Mouse (Mus musculus): ENCODE results near the gene Eda.
A peak's percentile ranks its signal among the peaks of the same experiment; 100 is the strongest.

The Eda gene

DNA sequence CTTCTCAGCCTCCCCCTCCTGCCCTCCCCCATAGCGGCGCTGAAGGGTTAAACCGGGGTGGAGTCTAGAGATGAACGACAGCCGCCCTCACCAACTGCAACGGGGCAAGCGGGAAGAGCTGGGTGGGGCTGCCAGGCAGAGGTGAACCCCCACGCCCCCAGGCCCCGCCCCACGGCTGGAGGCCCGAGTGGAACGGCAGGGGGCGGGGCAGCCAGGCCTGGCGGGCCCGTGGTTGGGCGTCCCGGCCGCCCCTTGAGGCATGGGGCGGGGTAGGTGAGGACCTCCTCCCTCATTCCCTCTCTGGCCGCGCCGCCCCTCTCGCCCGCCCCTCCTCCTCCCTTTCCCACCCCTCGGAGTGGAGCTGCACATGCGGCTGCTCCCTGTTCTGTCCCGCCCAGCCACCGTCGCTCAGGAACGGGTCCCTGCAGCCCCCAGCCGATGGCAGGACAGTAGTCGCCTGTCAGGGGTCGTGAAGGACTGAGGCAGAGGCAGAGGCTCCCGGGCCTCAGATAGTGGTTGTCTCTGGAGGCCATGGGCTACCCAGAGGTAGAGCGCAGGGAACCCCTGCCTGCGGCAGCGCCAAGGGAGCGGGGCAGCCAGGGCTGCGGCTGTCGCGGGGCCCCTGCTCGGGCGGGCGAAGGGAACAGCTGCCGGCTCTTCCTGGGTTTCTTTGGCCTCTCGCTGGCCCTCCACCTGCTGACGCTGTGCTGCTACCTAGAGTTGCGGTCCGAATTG is at the start of gene Eda:
Eda (plus strand) TSS at position 357 of the 735 bp plus-strand sequence.
- peak; percentile 81 for DNase-seq

DNA sequence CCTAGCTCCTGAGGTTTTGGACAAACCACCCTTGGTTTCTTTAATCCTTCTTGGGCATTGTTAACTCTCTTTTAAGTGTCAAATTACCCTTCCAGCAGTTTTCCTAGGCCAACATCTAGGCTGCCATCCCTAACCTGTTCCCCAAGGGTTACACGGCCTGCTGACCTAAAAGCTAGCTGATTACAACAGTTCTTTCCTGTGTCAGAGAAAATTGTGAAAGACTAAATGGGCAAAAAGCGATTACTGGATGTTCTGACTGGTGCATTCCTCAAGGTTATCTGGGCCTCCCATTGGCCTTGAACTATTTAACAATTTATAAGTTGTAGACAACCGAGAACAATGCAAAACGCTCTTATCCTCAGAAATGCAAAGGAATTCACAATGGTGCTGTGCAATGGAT is 14.4 kb upstream of the Eda start:
- no peak for DNase-seq

DNA sequence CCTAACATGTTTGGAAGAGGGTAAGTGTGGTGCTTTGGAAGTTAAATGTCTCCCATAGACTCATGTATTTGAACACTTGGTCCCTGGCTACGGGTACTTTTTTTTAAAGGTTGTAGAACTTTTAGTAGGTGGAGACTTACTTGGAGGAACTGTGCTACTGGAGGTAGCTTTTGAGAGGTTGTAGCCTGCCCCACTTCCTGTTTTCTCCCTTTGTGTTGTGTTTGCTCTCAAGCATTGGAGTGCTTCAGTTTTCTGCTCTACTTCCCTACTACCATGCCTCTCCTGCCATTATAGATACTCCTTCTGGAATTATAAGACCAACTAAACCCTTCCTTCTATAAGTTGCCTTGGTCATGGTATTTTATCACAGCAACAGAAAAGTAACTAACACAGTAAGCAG is 5.3 kb upstream of the Eda start:
- DNase-seq = no peak

DNA sequence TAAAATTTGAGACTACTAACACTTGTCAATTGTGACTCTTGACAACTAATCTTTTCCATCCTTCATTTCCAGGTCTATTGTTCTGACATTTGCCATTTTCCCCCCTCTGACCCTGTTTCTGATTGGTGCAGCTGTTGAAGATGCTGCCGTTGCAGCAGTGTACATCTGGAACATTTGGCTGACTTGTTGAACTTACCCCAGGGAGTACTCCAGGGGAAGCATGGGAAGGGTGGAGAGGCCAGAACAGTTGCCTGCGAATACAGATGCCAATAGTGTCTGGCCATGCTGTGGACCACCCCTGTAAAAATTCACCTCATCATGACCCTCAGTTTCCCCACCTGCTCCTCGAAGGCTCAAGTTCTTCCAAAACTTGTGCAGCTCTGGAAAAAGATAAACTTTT is 1.0 kb upstream of the Eda start:
- no peak for DNase-seq

DNA sequence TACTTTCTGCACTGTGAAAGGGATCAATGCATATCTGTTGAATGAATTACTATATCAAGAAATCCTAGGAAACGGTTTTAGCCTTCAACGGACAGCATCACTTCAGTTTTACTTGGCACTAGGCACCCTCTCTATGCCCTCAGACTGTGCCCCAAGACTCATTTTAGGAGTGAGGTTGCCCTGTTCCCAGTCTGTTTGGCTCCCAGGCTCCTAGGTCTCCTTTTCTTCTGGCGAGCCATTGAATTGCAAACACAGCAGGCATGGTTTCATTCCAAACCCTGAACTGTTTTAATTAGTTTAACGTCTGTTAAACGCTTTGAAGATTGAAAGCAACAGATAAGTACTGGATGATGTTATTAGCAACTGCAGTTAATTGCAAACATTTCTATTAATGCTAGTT is 603 bp upstream of the Eda start:
- no peak for DNase-seq

DNA sequence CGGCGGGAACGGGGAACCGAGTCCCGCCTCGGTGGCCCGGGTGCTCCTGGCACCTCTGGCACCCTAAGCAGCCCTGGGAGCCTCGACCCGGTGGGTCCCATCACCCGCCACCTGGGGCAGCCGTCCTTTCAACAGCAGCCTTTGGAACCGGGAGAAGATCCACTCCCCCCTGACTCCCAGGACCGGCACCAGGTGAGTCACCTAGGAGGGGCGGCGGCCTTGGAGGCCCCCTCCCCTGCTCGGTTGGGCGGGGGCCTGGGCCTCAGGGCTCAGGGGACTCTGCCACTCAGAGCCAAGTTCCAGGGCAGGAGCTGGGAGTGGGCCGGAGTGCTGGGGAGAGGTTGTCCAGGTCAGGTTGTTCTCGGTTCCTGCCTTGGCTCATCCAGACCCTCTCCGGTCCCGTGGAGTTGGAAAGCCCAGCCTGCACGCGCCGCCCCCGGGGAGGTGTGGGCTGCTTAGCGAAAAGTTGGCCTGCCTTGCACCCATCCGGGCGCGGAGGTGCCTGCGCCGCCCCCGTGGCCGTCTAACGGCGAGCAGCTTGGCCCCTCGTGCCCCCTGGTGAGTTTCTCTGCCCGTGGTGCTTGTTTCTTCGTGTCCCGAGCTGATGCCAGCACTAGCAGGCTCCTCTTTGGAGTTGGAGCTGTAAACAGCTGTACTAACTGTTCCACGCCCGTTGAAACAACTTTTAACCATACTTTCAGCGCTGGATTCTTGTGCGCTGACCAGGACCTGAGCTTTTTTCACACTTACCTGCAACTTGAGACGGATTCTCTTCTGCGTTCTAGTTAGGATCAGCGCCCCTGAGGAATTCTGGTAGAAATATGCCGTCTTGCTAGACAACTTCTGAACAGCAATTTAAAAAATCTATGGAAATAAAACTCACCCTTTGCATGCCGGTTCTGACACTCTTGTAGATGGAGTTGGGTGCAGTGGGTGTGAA is 849 bp downstream of the Eda start:
- DNase-seq = no peak

DNA sequence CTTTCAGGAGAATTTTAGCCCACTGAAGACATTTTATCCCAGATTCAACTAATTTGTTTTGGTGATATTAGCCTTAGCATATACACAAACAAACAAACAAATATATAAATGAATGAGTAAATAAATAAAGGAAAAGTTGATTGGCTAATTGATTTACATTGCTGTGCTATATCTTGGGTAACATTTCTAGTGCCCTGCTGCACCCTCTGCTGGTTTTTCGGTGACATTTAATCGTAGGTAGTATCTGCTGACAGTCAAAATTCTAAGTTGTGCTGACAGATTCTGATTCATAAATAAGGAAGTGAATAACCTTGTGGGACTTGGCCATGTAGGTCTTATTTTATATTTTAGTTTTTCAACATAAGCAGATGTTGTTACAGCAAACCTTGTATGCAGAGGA is 2.9 kb downstream of the Eda start:
- no peak for DNase-seq

DNA sequence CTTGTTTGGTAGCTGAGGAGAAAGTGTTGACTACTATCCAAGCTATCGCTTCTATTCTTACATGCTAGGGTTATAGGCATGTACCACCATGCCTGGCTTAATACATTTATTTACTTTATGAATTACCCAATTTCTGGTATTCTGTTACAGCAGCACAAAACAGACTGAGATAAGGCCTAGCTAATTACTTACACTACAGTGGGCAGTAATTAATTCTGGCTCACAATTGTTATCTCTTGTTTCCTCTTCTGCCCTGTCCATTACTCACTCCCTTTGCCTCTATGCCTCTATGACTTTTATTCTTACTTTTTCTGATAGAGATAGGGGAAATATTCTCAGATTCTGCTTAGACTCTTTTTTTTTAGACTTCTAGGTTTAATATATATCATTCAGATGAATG is 18.0 kb downstream of the Eda start:
- no peak for DNase-seq

DNA sequence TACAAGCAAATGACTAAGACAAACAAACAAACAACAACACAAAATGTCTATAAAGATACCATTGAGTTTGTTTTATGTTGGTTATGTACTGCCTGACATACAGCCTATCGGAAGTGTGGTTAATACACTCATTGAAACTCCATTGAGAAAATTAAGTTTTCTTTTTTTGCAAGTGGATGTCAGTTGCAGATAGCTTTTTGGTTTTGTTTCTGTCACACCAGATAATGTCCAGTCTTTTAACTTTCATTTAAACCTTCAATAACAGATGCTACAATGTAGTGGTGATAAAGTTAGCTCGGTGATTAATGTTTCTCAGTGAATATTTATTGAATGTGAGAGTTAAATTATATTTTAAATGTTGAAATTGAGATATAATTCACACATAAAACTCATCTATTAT is 23.9 kb downstream of the Eda start:
- no peak for DNase-seq

DNA sequence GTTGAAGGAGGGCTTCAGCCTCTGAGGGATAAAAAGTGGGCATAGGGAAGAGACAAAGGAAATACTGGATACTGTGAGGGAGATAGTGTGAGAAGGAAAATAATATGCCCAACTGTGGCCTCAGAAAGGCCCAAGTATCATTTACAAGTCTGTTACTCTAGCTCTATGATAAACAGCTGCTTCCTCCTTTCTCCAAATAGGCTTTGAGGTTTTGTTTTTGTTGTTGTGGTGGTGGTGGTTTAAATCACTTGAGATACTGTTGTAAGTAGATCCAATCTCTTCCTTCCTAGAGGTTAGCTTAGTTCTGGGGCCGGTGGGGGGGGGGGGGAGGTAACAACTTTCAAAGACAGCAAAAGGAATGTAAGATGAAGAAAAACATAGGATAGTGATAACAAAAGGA is 143.0 kb downstream of the Eda start:
- DNase-seq = no peak

DNA sequence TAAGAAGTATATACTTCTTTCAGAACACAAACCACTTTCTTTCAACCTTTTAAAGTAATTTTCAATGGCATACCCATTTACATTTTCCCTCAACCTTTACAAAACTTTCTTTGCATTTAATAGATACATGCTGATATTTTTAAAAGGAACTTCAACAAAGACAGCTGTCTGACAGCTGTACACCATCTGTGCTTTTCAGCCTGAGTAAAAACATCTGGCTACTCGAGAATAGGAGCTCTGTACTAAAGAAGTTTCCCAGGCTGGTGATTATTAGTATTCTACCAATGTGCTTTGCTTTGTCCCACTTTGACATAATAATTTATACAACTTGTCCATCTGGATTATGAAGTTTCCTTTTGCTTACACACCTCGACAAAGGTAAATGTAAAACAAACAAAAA is 219.9 kb downstream of the Eda start:
- DNase-seq = no peak

DNA sequence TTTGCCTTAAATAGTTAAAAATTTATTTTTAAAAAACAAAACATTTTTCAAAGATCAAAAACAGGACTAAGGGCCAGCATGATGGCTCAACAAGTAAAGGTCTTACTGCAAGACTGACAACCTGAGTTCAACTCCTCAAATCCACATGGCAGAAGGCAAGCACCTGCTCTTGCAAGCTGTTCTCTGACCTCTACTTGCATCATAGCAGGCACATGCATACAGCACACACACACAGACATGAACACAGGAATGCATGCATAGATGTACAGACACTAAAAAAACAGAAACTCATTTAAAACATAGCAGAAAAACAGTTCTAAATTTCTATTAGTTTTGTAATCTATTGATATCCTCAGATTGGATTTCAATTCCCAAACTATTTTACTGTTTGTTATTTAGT is 338.2 kb downstream of the Eda start:
- no peak for DNase-seq

DNA sequence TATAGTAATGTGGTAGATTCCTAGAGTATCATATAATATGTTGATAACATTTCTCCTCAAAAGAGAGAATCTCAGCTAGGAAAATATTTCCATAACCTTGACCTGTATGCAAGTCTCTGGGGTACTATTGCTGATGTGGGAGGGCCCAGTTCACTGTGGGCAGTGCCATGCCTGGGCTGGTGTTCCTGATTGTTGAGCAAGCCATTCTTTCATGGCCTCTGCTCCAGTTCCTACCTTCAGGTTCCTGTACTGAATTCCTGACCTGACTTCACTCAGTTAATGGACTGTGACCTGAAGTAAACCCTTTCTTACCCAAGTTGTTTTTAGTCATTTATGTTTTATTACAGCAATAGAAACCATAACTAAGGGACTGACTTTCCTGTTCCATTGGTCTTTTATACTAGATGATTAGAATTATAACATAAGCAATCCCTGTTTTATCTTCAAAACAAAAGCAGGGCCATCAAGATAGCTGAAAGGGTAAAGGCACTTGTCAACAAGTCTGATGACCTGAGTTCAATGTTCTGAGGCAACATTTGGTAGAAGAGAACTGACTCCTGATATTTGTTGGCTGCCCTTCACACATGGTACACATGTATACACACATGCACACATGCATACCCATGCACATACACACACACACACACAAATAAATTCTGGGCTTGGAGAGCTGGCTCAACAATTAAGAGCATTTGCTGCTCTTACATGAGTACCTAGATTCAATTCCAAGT is 338.9 kb downstream of the Eda start:
- no peak for DNase-seq

DNA sequence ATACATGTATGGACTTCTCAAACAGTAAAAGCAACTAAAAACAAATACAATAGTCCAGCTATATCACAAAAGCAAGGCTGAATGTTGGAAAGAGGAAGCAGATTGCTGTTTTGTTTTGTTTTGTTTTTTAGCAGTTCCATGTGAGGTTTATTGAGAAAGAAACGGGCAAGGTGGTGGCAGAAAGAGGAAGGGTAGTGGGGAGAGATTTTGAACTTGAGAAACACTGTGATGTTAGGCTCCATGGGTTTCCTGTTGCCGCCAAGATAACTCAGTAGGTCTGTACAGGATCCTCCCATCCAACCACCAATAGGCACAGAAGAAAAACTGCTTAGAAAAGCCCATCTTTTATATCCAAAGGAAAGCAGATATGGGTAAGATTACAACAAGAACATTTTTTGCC is 365.3 kb downstream of the Eda start:
- DNase-seq = no peak

DNA sequence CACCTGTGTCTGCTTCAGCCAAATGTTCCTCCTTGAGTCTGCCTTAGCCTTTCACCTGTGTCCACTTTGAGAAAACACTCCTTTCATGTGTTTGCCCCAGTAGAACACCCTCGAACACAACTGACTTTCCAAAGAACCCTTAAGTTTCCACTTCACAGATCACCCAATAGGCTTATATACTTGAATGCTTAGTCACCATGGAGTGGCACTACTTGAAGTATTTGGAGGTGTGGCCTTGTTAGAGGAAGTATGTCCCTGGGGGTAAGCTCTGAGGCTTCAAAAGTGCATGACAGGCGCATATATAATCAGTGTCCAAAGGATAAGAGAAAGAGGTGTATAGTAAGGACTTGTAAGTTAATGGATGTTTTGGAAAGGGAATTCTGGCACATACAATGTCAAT is 369.0 kb downstream of the Eda start:
- DNase-seq = no peak

DNA sequence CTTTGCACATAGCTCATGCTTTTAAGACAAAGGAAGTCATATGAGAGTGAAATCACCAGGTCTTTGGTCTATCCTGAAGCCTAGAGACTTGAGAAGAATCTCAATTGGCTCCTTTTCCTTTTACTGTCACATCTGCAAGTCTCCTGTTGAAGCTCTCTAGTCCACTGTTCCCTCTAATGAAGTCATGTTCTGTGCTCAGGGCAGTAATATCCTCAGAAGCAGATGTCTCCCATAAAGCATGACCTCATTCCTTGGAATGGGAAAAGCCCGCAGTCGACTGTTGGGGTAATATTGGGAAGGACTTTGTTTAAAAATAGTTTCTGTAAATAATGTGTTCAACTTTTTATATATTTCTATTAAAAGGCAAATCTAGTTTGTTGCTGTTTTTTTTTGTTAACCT is 381.6 kb downstream of the Eda start:
- no peak for DNase-seq

DNA sequence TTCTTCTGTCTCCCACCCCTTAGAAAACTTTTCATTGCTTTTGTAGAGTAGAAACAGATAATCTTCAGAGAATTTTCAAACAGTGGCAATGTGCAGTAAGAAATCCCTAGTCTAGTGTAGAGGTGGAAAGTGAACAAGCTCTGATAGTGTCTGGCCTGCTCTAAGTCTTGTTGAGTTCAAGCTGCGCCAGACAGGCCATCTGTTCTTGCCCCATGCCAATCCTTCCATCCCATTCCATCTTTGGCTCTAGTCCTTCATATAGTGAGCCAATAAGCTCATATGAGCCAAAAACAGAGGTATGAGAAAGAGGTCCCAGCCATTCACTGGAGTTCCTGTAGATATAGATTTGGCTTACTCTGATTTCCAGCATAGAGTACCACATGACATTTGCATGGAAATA is 414.5 kb downstream of the Eda start:
- DNase-seq = no peak

DNA sequence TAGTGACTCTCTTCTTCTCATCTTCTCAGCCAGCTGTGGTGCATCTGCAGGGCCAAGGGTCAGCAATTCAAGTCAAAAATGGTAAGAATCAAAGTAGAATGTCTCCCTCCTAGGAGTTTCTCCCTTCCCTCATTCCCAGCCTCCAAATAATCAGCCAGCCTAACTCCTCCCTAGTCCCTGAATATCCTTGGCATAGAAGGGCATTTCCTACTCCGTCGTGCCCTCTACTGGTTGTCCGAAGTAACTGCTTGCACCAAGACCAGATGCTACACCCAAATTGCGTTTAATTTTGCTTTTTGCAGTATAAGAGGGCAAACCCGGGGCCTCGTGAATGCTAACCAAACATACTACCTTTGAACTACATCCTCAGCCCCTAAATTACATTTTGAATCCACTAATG is 416.9 kb downstream of the Eda start:
- no peak for DNase-seq

DNA sequence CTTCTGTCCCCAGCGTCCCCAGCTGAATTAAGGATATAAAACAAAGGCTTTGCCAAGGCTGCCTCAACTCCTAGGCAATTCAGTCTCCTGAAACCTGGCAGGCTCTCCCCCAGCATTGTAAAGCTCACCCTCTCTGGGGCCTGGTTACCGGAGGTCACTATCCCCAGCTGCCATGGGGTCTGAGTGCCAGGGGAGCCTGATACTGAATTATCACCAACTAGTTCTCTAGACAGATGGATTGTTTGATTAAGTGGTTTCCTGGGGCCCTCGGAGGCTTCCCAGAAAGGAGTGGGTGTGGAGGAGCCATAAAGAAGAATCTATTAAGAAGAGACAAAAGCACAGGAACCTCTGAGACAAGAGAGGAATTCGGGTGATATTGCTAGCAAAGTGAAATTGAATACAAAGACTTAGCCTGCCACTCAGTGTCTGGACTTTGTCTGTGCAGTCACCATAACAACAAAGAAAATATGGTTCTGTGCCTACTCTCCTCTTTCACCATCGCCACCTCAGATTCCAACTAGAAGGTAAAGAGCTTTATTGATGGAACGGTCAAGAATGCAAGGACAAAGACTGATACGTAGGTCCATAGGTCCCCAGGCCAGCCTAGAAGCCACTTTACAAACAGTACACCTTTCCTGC is 418.9 kb downstream of the Eda start:
- DNase-seq = no peak

DNA sequence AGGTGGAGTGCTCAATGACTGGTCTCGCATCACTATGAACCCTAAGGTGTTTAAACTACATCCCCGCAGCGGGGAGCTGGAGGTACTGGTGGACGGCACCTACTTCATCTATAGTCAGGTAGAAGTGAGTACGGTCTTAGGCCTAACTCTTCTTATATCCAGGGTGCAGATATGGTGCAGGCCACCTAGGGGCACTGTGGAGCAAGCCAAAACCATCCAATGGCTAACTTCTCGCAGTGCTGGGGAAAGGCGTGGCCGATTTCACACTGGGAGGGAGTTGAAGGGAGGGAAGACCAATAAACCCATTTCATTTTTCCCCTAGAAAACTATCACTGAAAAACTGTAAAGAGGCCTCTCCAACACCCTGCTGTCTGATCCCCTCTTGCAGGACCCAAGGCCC is 419.6 kb downstream of the Eda start:
- DNase-seq = no peak

DNA sequence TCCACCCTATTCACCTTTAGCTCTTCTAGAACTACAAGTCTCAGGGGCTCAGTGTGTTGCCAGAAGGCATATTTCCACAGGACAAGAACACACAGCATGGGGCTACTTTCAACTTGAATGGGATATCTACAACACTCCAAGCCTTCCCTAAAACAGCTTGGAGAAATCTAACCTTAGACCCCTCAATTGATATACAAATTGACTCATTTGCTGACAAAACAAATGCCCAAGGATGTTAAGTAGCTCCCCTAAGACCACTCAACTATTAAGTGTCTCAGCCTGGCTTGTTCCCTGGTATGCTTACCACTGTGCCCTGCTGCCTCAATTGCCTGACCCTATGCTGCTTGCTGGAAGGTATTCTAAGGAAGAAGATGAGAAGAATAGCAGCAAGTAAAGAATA is 425.5 kb downstream of the Eda start:
- DNase-seq = no peak

DNA sequence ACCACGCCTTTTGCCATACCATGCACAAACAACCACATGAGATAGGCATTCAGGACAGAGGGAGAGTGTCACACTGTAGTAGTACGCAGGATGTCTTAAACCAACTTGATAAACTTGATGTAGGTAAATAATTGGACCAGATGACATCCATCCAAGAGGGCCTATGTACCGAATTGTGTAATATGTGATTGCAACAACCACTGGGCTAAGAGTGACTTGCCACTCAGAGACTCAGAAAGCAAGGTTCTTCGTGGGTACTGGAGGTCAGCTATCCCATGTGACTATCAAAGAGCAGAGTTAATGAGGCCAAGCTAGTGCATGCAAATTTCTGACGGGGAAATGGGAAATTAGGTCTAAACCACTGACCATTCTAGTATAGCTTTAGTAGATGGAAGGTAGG is 426.3 kb downstream of the Eda start:
- DNase-seq = no peak

DNA sequence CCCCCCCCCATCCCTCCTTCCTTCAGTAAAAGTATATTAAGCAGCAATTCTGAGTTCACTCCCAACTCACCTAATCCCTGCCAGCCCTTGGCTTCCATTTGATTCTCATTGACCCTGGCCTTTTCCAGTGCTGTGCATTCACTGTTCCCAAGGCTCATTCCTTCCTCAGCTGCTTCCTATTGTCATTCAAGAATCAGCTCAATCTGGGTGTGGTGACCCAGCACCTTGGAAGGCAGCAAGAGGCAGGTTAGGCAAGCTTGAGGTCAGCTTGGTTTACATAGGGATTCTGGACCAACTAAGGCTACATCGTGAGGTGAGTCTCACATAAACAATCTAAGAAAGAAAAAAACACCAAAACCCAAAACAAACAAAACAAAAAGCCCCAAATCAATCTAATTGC is 433.8 kb downstream of the Eda start:
- no peak for DNase-seq
